Mouse (Mus musculus): ENCODE data around the gene Gpx6.

- TF ChIP-seq CTCF (IDR thresholded peaks at IDR 0.05; ENCODE audit: low read depth) (no peak), EP300 (optimal IDR thresholded peaks at IDR 0.05) (no peak)
These were observed 929 bp downstream of the Gpx6 start for GRCm38 (mm10) chr13:21312854-21313253.

Measured in stomach, postnatal 0 days (tissue).